Mouse (Mus musculus): Measurements from ENCODE around the gene Myod1. TPM values are rescaled to one million over a fixed set of nuclear protein-coding genes. Genes with fewer than 3 reads are reported as not detected.

The Myod1 gene
- polyA plus RNA-seq, 1 experiment from 2014 or later, result not detected

GRCm38 (mm10) chr7:46393718-46394511, 17.6 kb downstream of the Myod1 start:
- no peaks in the 10 kb centered on the region for H3K36me3 ChIP-seq
- no peak overlapping the region for H3K9ac ChIP-seq (replicated peaks)
- 52% methylated on average over 12 of the region's 12 CpGs for WGBS
- no peak overlapping the region for H3K27ac ChIP-seq (replicated peaks)
- H3K9me3 ChIP-seq, result no peaks in the 10 kb centered on the region
- peaks cover 21% of the 10 kb centered on the region for H3K4me1 ChIP-seq
- peaks cover 75% of the 10 kb centered on the region for H3K27me3 ChIP-seq
- no peak overlapping the region for H3K4me3 ChIP-seq
- ATAC-seq (ENCODE audit: low FRiP score, low read depth), result no peak
- H3K4me2 ChIP-seq (replicated peaks), result no peak overlapping the region

- Histone ChIP-seq H3K4me3 (no peak overlapping the region), H3K4me1 (peaks cover 22% of the 10 kb centered on the region), H3K36me3 (no peaks in the 10 kb centered on the region), H3K9me3 (no peaks in the 10 kb centered on the region), H3K27me3 (peaks cover 85% of the 10 kb centered on the region), H3K27ac (replicated peaks) (no peak overlapping the region), H3K4me2 (replicated peaks) (no peak overlapping the region), H3K9ac (replicated peaks) (no peak overlapping the region)
- 67% methylated on average over 4 of the region's 4 CpGs for WGBS
- ATAC-seq (ENCODE audit: low FRiP score, low read depth), result no peak
These were observed 18.7 kb downstream of the Myod1 start for GRCm38 (mm10) chr7:46394933-46395332.

GRCm38 (mm10) chr7:46395571-46395970, 19.3 kb downstream of the Myod1 start:
- 0 out of 2 replicates have a peak overlapping the region, but pooled peaks have one; percentile 76 for H3K4me3 ChIP-seq
- WGBS, result 48% methylated on average over 6 of the region's 6 CpGs
- no peak for ATAC-seq (ENCODE audit: low FRiP score, low read depth)

GRCm38 (mm10) chr7:46396231-46396927, 20.1 kb downstream of the Myod1 start, which contains the start of gene Kcnc1:
TSS of gene Kcnc1 (plus strand) at chr7:46396497.
- WGBS, result under 1% methylated on average over 35 of the region's 93 CpGs
- H3K9ac ChIP-seq (replicated peaks), result peak within 1 kb of the TSS; percentile 80
- H3K4me2 ChIP-seq (replicated peaks), result peak within 1 kb of the TSS; percentile 90
- H3K27me3 ChIP-seq, result peaks cover 83% of the 10 kb centered on the region
- H3K4me1 ChIP-seq, result peaks cover 26% of the 10 kb centered on the region
- peak; percentile 76 for ATAC-seq (ENCODE audit: low FRiP score, low read depth)
- H3K4me3 ChIP-seq, result peak within 1 kb of the TSS; percentile 76
- H3K27ac ChIP-seq (replicated peaks), result peak within 1 kb of the TSS; percentile 80
- no peaks in the 10 kb centered on the region for H3K36me3 ChIP-seq
- H3K9me3 ChIP-seq, result no peaks in the 10 kb centered on the region

More at GRCm38 (mm10) chr7:46395571-46395970, 19.3 kb downstream of the Myod1 start:
- Histone ChIP-seq H3K27ac (replicated peaks) (no peak overlapping the region), H3K4me2 (replicated peaks) (peak overlapping the region; percentile 90), H3K4me1 (peaks cover 26% of the 10 kb centered on the region), H3K9me3 (no peaks in the 10 kb centered on the region), H3K9ac (replicated peaks) (no peak overlapping the region), H3K36me3 (no peaks in the 10 kb centered on the region), H3K27me3 (peaks cover 89% of the 10 kb centered on the region)

- ATAC-seq (ENCODE audit: low FRiP score, low read depth), result peak; percentile 41
- H3K9ac ChIP-seq (replicated peaks), result peak overlapping the region; percentile 80
- peak overlapping the region; percentile 76 for H3K4me3 ChIP-seq
- peak overlapping the region; percentile 90 for H3K4me2 ChIP-seq (replicated peaks)
- no peaks in the 10 kb centered on the region for H3K9me3 ChIP-seq
- H3K27me3 ChIP-seq, result peaks cover 75% of the 10 kb centered on the region
- H3K27ac ChIP-seq (replicated peaks), result peak overlapping the region; percentile 80
- H3K36me3 ChIP-seq, result no peaks in the 10 kb centered on the region
- WGBS, result 1% methylated on average over 44 of the region's 64 CpGs
- H3K4me1 ChIP-seq, result peaks cover 26% of the 10 kb centered on the region
These were observed 20.9 kb downstream of the Myod1 start for GRCm38 (mm10) chr7:46396928-46397731.

GRCm38 (mm10) chr7:46397732-46398333, 21.6 kb downstream of the Myod1 start:
- Histone ChIP-seq H3K4me3 (peak overlapping the region; percentile 76), H3K9me3 (no peaks in the 10 kb centered on the region), H3K4me1 (peaks cover 26% of the 10 kb centered on the region), H3K36me3 (no peaks in the 10 kb centered on the region), H3K27ac (replicated peaks) (no peak overlapping the region), H3K4me2 (replicated peaks) (peak overlapping the region; percentile 90), H3K27me3 (peaks cover 72% of the 10 kb centered on the region), H3K9ac (replicated peaks) (peak overlapping the region; percentile 80; the same call in 1 of the 2 replicates)
- WGBS, result 9% methylated on average over 70 of the region's 70 CpGs
- ATAC-seq (ENCODE audit: low FRiP score, low read depth), result no peak

GRCm38 (mm10) chr7:46398612-46399011, 22.3 kb downstream of the Myod1 start:
- Histone ChIP-seq H3K9me3 (no peaks in the 10 kb centered on the region), H3K4me3 (peak overlapping the region; percentile 76), H3K4me1 (peaks cover 26% of the 10 kb centered on the region), H3K27me3 (peaks cover 68% of the 10 kb centered on the region), H3K4me2 (replicated peaks) (peak overlapping the region; percentile 90), H3K9ac (replicated peaks) (no peak overlapping the region), H3K27ac (replicated peaks) (no peak overlapping the region), H3K36me3 (no peaks in the 10 kb centered on the region)
- 63% methylated on average over 4 of the region's 4 CpGs for WGBS
- ATAC-seq (ENCODE audit: low FRiP score, low read depth), result no peak

- H3K4me3 ChIP-seq, result 0 out of 2 replicates have a peak overlapping the region, but pooled peaks have one; percentile 15
- H3K9me3 ChIP-seq, result no peaks in the 10 kb centered on the region
- H3K4me1 ChIP-seq, result peaks cover 26% of the 10 kb centered on the region
- peak overlapping the region; percentile 90; the same call in 1 of the 2 replicates for H3K4me2 ChIP-seq (replicated peaks)
- 80% methylated on average over 1 of the region's 1 CpGs for WGBS
- H3K36me3 ChIP-seq, result no peaks in the 10 kb centered on the region
- no peak for ATAC-seq (ENCODE audit: low FRiP score, low read depth)
- no peak overlapping the region for H3K27ac ChIP-seq (replicated peaks)
- H3K9ac ChIP-seq (replicated peaks), result no peak overlapping the region
- peaks cover 57% of the 10 kb centered on the region for H3K27me3 ChIP-seq
These were observed 23.4 kb downstream of the Myod1 start for GRCm38 (mm10) chr7:46399676-46400075.

GRCm38 (mm10) chr7:46400346-46400745, 24.1 kb downstream of the Myod1 start:
- 49% methylated on average over 8 of the region's 8 CpGs for WGBS
- no peaks in the 10 kb centered on the region for H3K36me3 ChIP-seq
- ATAC-seq (ENCODE audit: low FRiP score, low read depth), result no peak
- no peak overlapping the region for H3K27ac ChIP-seq (replicated peaks)
- peak overlapping the region; percentile 90 for H3K4me2 ChIP-seq (replicated peaks)
- peak overlapping the region; percentile 15; the same call in 1 of the 2 replicates for H3K4me3 ChIP-seq
- peaks cover 26% of the 10 kb centered on the region for H3K4me1 ChIP-seq
- H3K9ac ChIP-seq (replicated peaks), result no peak overlapping the region
- H3K9me3 ChIP-seq, result no peaks in the 10 kb centered on the region
- H3K27me3 ChIP-seq, result peaks cover 51% of the 10 kb centered on the region

GRCm38 (mm10) chr7:46401371-46402180, 25.3 kb downstream of the Myod1 start:
- 82% methylated on average over 3 of the region's 3 CpGs for WGBS
- H3K27me3 ChIP-seq, result peaks cover 38% of the 10 kb centered on the region
- H3K9me3 ChIP-seq, result no peaks in the 10 kb centered on the region
- ATAC-seq (ENCODE audit: low FRiP score, low read depth), result no peak
- H3K27ac ChIP-seq (replicated peaks), result no peak overlapping the region
- H3K36me3 ChIP-seq, result no peaks in the 10 kb centered on the region
- no peak overlapping the region for H3K9ac ChIP-seq (replicated peaks)
- H3K4me2 ChIP-seq (replicated peaks), result no peak overlapping the region
- peaks cover 21% of the 10 kb centered on the region for H3K4me1 ChIP-seq
- H3K4me3 ChIP-seq, result no peak overlapping the region
